Mouse (Mus musculus) forebrain, embryonic 14.5 days (tissue): Measurements from ENCODE around the gene Apon. TPM values are rescaled to one million over a fixed set of nuclear protein-coding genes. Genes with fewer than 3 reads are reported as not detected.
"Not testable (repeated sequence)": the region's sequence is repeated elsewhere in the genome, so short reads cannot be mapped to it uniquely, and the experiment has no call there.

ENCODE experiments used
- ATAC-seq: fragments of 200-750 bp; cut with Nextera tagmentation; 2 replicates; pipeline ENCODE4 v1.8.0; 2017; ENCODE audit warnings: mild to moderate bottlenecking, moderate library complexity
- DNase-seq: peaks from one replicate; pipeline ENCODE4 v3.0.0-alpha.2; 2015; ENCODE audit warnings: low spot score
- H3K27ac ChIP-seq: fragments of 300-500 bp; sonication (generic); 2 replicates; pipeline ENCODE4 v1.5.1; 2014; ENCODE audit warnings: low read depth, mild to moderate bottlenecking, control low read depth, low read length, moderate library complexity
- H3K27me3 ChIP-seq: fragments of 300-500 bp; sonication (generic); replicated peaks from 2 replicates; pipeline ENCODE4 v1.6.1; 2014; ENCODE audit warnings: low read length, control low read depth, mixed read lengths; ENCODE audit not compliant: control insufficient read depth, insufficient read depth
- H3K36me3 ChIP-seq: fragments of 300-500 bp; sonication (generic); 2 replicates; pipeline ENCODE4 v1.6.1; 2014; ENCODE audit warnings: low read length, control low read depth; ENCODE audit not compliant: control insufficient read depth, insufficient read depth
- H3K4me1 ChIP-seq: fragments of 300-500 bp; sonication (generic); 2 replicates; pipeline ENCODE4 v1.6.1; 2014; ENCODE audit warnings: antibody characterized with exemption, low read length, control low read depth; ENCODE audit not compliant: control insufficient read depth, insufficient read depth
- H3K4me2 ChIP-seq: fragments of 300-500 bp; sonication (generic); 2 replicates; pipeline ENCODE4 v1.6.1; 2014; ENCODE audit warnings: mild to moderate bottlenecking, control low read depth, low read length
- H3K4me3 ChIP-seq: fragments of 300-500 bp; sonication (generic); 2 replicates; pipeline ENCODE4 v1.5.1; 2014; ENCODE audit warnings: low read depth, low read length, control low read depth
- H3K9ac ChIP-seq: fragments of 300-500 bp; sonication (generic); 2 replicates; pipeline ENCODE4 v1.6.1; 2014; ENCODE audit warnings: mild to moderate bottlenecking, low read length, control low read depth, moderate library complexity
- H3K9me3 ChIP-seq: fragments of 300-500 bp; sonication (generic); replicated peaks from 2 replicates; pipeline ENCODE4 v1.6.1; 2016; ENCODE audit warnings: low read length, control low read depth, mixed read lengths; ENCODE audit not compliant: control insufficient read depth
- WGBS: fragments of 180-500 bp; shearing (Covaris S2); extraction: QIAGEN DNeasy Blood & Tissue Kit; methylation state at CpG from one replicate; pipeline ENCODE4 v1.1.7; 2014; 5-methylcytosine and 5-hydroxymethylcytosine counted together
- polyA plus RNA-seq: library from polyadenylated mRNA; unstranded; fragments of >200 nt; fragmentation: Nextera tagmentation; extraction: Ambion mirVana; gene quantifications from 2 replicates; pipeline ENCODE4 v1.2.1, GENCODE M21; 2014

Gene Apon
- polyA plus RNA-seq, 1 experiment from 2014 or later = not detected

GRCm38 (mm10) chr10:128275374-128275773 is 21.5 kb downstream of the Apon start:
- not testable (repeated sequence) for H3K4me1 ChIP-seq, ATAC-seq, H3K4me3 ChIP-seq, H3K9me3 ChIP-seq, DNase-seq, H3K4me2 ChIP-seq, H3K9ac ChIP-seq, H3K27ac ChIP-seq, H3K27me3 ChIP-seq
- peaks cover 25% of the 10 kb centered on the region for H3K36me3 ChIP-seq
- 96% methylated on average over 1 of the region's 1 CpGs for WGBS

- Histone ChIP-seq H3K4me1 (no peaks in the 10 kb centered on the region), H3K9ac (no peak overlapping the region), H3K27me3 (no peaks in the 10 kb centered on the region), H3K4me2 (no peak overlapping the region), H3K9me3 (no peaks in the 10 kb centered on the region), H3K4me3 (no peak overlapping the region), H3K36me3 (peaks cover 48% of the 10 kb centered on the region), H3K27ac (no peak overlapping the region)
- 55% methylated on average over 6 of the region's 6 CpGs for WGBS
- no peak for DNase-seq
- ATAC-seq = no peak
Observed at GRCm38 (mm10) chr10:128278158-128278557, 24.3 kb downstream of the Apon start.

DNA sequence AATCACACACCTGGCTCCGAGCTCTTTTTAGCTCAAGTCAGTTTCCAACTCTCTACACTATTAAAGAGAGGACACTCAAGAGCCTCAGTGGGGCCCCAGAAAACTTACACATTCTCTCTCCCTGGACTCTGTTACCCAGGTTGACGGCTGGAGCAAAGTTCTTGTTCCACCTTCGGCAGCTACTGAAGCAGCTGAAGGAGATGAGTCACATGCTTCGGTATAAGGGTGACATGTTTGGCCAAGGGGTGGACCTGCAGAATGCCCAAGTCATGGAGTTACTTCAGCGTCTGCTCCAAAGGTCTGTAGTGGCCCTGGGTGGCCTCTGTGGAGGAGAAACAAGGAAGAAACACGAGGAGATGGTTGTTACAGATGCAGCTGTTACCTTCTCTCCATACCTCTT is 27.0 kb downstream of the Apon start:
- Histone ChIP-seq H3K27ac (no peak overlapping the region), H3K36me3 (peaks cover 61% of the 10 kb centered on the region), H3K27me3 (no peaks in the 10 kb centered on the region), H3K9me3 (no peaks in the 10 kb centered on the region), H3K4me1 (no peaks in the 10 kb centered on the region), H3K4me3 (no peak overlapping the region), H3K4me2 (no peak overlapping the region), H3K9ac (no peak overlapping the region)
- WGBS = 92% methylated on average over 6 of the region's 6 CpGs
- DNase-seq (no peak), ATAC-seq (no peak)

DNA sequence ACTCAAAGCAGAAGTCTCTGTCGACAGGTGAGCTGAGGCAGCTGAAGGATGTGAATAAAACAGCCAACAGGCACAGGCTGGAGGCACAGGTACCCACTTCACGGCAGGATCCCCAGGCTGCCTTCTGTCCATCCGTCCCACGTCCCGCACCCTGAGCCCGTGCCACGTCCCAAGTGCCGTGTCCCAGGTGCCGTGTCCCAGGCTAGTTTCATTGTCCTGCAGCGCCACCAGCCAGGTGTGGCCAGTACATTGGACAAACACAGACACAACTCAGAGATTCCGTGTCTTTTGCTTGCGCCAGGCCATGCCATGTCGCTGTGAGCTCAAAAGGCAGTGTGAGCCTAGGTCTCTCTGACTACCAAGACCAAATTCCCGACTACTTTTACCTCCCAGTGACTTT is 27.8 kb downstream of the Apon start:
- H3K9me3 ChIP-seq = no peaks in the 10 kb centered on the region
- ATAC-seq (no peak), DNase-seq (no peak)
- 92% methylated on average over 14 of the region's 14 CpGs for WGBS
- H3K27ac ChIP-seq = no peak overlapping the region
- no peaks in the 10 kb centered on the region for H3K27me3 ChIP-seq
- H3K36me3 ChIP-seq = peaks cover 58% of the 10 kb centered on the region
- no peak overlapping the region for H3K4me3 ChIP-seq
- H3K4me1 ChIP-seq = no peaks in the 10 kb centered on the region
- H3K9ac ChIP-seq = no peak overlapping the region
- no peak overlapping the region for H3K4me2 ChIP-seq

GRCm38 (mm10) chr10:128282886-128283450 is 29.1 kb downstream of the Apon start:
- Histone ChIP-seq H3K9me3 (no peaks in the 10 kb centered on the region), H3K4me2 (no peak overlapping the region), H3K4me3 (no peak overlapping the region), H3K4me1 (no peaks in the 10 kb centered on the region), H3K36me3 (peaks cover 50% of the 10 kb centered on the region), H3K27me3 (no peaks in the 10 kb centered on the region), H3K27ac (no peak overlapping the region), H3K9ac (no peak overlapping the region)
- 91% methylated on average over 20 of the region's 20 CpGs for WGBS
- DNase-seq = no peak
- ATAC-seq = no peak

GRCm38 (mm10) chr10:128283604-128284579 is 30.0 kb downstream of the Apon start:
- no peaks in the 10 kb centered on the region for H3K27me3 ChIP-seq
- no peak overlapping the region for H3K9ac ChIP-seq
- H3K4me2 ChIP-seq = no peak overlapping the region
- peak; percentile 83 for DNase-seq
- peaks cover 50% of the 10 kb centered on the region for H3K36me3 ChIP-seq
- no peaks in the 10 kb centered on the region for H3K4me1 ChIP-seq
- WGBS = 61% methylated on average over 31 of the region's 31 CpGs
- H3K27ac ChIP-seq = no peak overlapping the region
- ATAC-seq = peak; percentile 70
- H3K4me3 ChIP-seq = no peak overlapping the region
- no peaks in the 10 kb centered on the region for H3K9me3 ChIP-seq

DNA sequence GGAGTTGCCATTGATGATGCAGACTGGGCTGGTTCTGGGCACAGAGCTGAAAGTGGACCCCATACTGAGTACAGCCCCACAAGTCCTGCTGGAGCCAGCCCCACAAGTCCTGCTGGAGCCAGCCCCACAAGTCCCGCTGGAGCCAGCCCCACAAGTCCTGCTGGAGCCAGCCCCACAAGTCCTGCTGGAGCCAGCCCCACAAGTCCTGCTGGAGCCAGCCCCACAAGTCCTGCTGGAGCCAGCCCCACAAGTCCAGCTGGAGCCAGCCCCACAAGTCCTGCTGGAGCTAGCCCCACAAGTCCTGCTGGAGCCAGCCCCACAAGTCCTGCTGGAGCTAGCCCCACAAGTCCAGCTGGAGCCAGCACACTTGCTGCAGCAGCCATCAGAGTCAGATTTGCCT is 36.7 kb downstream of the Apon start:
- WGBS = 89% methylated on average over 1 of the region's 1 CpGs
- H3K4me2 ChIP-seq, ATAC-seq, H3K4me3 ChIP-seq, H3K9ac ChIP-seq, DNase-seq, H3K4me1 ChIP-seq, H3K9me3 ChIP-seq, H3K27me3 ChIP-seq, H3K27ac ChIP-seq: not testable (repeated sequence)
- H3K36me3 ChIP-seq = peaks cover 36% of the 10 kb centered on the region

GRCm38 (mm10) chr10:128296370-128297090 is 42.6 kb downstream of the Apon start:
- Histone ChIP-seq H3K4me1 (peaks cover 5% of the 10 kb centered on the region), H3K27me3 (no peaks in the 10 kb centered on the region), H3K9me3 (no peaks in the 10 kb centered on the region), H3K9ac (no peak overlapping the region), H3K27ac (no peak overlapping the region), H3K4me2 (no peak overlapping the region), H3K36me3 (peaks cover 16% of the 10 kb centered on the region), H3K4me3 (no peak overlapping the region)
- ATAC-seq (no peak), DNase-seq (peak; percentile 20)
- WGBS = 51% methylated on average over 13 of the region's 13 CpGs
